Mouse (Mus musculus) heart, embryonic 12.5 days (tissue): Measurements from ENCODE around the gene Rbpjl. TPM values are rescaled to one million over a fixed set of nuclear protein-coding genes. Genes with fewer than 3 reads are reported as not detected.

Experiments used
- ATAC-seq: fragments of 200-750 bp; cut with Nextera tagmentation; 2 replicates; pipeline ENCODE4 v1.8.0; 2017; ENCODE audit warnings: moderate TSS enrichment, moderate library complexity; ENCODE audit not compliant: insufficient number of reproducible peaks, low FRiP score
- H3K27ac ChIP-seq: fragments of 300-500 bp; sonication (generic); 2 replicates; pipeline ENCODE4 v1.5.1; 2016; ENCODE audit warnings: mild to moderate bottlenecking, moderate library complexity; ENCODE audit not compliant: poor library complexity, severe bottlenecking
- H3K27me3 ChIP-seq: fragments of 300-500 bp; sonication (generic); replicated peaks from 2 replicates; pipeline ENCODE4 v1.6.1; 2016; ENCODE audit warnings: mild to moderate bottlenecking, moderate library complexity
- H3K36me3 ChIP-seq: fragments of 300-500 bp; sonication (generic); 2 replicates; pipeline ENCODE4 v1.6.1; 2016; ENCODE audit warnings: mild to moderate bottlenecking, moderate library complexity
- H3K4me1 ChIP-seq: fragments of 300-500 bp; sonication (generic); replicated peaks from 2 replicates; pipeline ENCODE4 v1.6.1; 2016; ENCODE audit warnings: mild to moderate bottlenecking
- H3K4me2 ChIP-seq: fragments of 300-500 bp; sonication (generic); 2 replicates; pipeline ENCODE4 v1.6.1; 2016; ENCODE audit warnings: mild to moderate bottlenecking, moderate library complexity
- H3K4me3 ChIP-seq: fragments of 300-500 bp; sonication (generic); 2 replicates; pipeline ENCODE4 v1.5.1; 2016; ENCODE audit warnings: mild to moderate bottlenecking
- H3K9ac ChIP-seq: fragments of 300-500 bp; sonication (generic); 2 replicates; pipeline ENCODE4 v1.6.1; 2016; ENCODE audit warnings: mild to moderate bottlenecking, moderate library complexity
- H3K9me3 ChIP-seq: fragments of 300-500 bp; sonication (generic); replicated peaks from 2 replicates; pipeline ENCODE4 v1.6.1; 2016; ENCODE audit warnings: mild to moderate bottlenecking, moderate library complexity
- WGBS: fragments of 180-500 bp; shearing (Covaris S2); methylation state at CpG from one replicate; pipeline ENCODE4 v1.1.7; 2016; 5-methylcytosine and 5-hydroxymethylcytosine counted together
- polyA plus RNA-seq: library from polyadenylated mRNA; unstranded; fragments of >200 nt; fragmentation: Nextera tagmentation; extraction: Ambion mirVana; gene quantifications from 2 replicates; pipeline ENCODE4 v1.2.1, GENCODE M21; 2016

Gene Rbpjl
- polyA plus RNA-seq, 1 experiment from 2014 or later = 0.19 TPM

- Histone ChIP-seq H3K4me3 (no peak overlapping the region), H3K9me3 (no peaks in the 10 kb centered on the region), H3K9ac (no peak overlapping the region), H3K4me1 (peaks cover 38% of the 10 kb centered on the region), H3K36me3 (no peaks in the 10 kb centered on the region), H3K27ac (no peak overlapping the region), H3K27me3 (peaks cover 2% of the 10 kb centered on the region; the same call in 1 of the 2 replicates), H3K4me2 (no peak overlapping the region)
- 74% methylated on average over 3 of the region's 3 CpGs for WGBS
- no peak for ATAC-seq
These were observed 43.1 kb downstream of the Rbpjl start for GRCm38 (mm10) chr2:164446086-164446469.

- Histone ChIP-seq H3K36me3 (no peaks in the 10 kb centered on the region), H3K27ac (no peak overlapping the region), H3K9ac (no peak overlapping the region), H3K4me1 (peaks cover 41% of the 10 kb centered on the region), H3K4me3 (no peak overlapping the region), H3K9me3 (no peaks in the 10 kb centered on the region), H3K4me2 (no peak overlapping the region), H3K27me3 (no peaks in the 10 kb centered on the region)
- WGBS = 81% methylated on average over 1 of the region's 1 CpGs
- ATAC-seq = no peak
These were observed 45.2 kb downstream of the Rbpjl start for GRCm38 (mm10) chr2:164448140-164448539.

GRCm38 (mm10) chr2:164448921-164449320 is 46.0 kb downstream of the Rbpjl start:
- Histone ChIP-seq H3K4me2 (0 out of 2 replicates have a peak overlapping the region, but pooled peaks have one; percentile 3), H3K36me3 (no peaks in the 10 kb centered on the region), H3K27me3 (no peaks in the 10 kb centered on the region), H3K4me3 (no peak overlapping the region), H3K27ac (peak overlapping the region; percentile 31; the same call in 1 of the 2 replicates), H3K4me1 (peaks cover 39% of the 10 kb centered on the region), H3K9me3 (no peaks in the 10 kb centered on the region), H3K9ac (no peak overlapping the region)
- WGBS = 57% methylated on average over 5 of the region's 5 CpGs
- ATAC-seq = no peak

- Histone ChIP-seq H3K4me3 (no peak overlapping the region), H3K9me3 (no peaks in the 10 kb centered on the region), H3K27ac (peak overlapping the region; percentile 58; the same call in 1 of the 2 replicates), H3K9ac (no peak overlapping the region), H3K27me3 (no peaks in the 10 kb centered on the region), H3K4me2 (0 out of 2 replicates have a peak overlapping the region, but pooled peaks have one; percentile 3), H3K4me1 (peaks cover 43% of the 10 kb centered on the region), H3K36me3 (no peaks in the 10 kb centered on the region)
- 48% methylated on average over 14 of the region's 14 CpGs for WGBS
- ATAC-seq = no peak
These were observed 46.6 kb downstream of the Rbpjl start for GRCm38 (mm10) chr2:164449341-164450042.

- peaks cover 66% of the 10 kb centered on the region for H3K4me1 ChIP-seq
- no peak; the same call in 1 of the 2 replicates for ATAC-seq
- H3K9ac ChIP-seq = no peak overlapping the region
- H3K4me2 ChIP-seq = peak overlapping the region; percentile 13; the same call in 1 of the 2 replicates
- no peak overlapping the region for H3K4me3 ChIP-seq
- H3K36me3 ChIP-seq = no peaks in the 10 kb centered on the region
- H3K27ac ChIP-seq = peak overlapping the region; percentile 60
- 37% methylated on average over 13 of the region's 13 CpGs for WGBS
- H3K9me3 ChIP-seq = no peaks in the 10 kb centered on the region
- no peaks in the 10 kb centered on the region for H3K27me3 ChIP-seq
These were observed 49.2 kb downstream of the Rbpjl start for GRCm38 (mm10) chr2:164452000-164452676.

- Histone ChIP-seq H3K9ac (no peak overlapping the region), H3K27me3 (no peaks in the 10 kb centered on the region), H3K4me3 (no peak overlapping the region), H3K36me3 (no peaks in the 10 kb centered on the region), H3K27ac (peak overlapping the region; percentile 60), H3K4me2 (0 out of 2 replicates have a peak overlapping the region, but pooled peaks have one; percentile 8), H3K9me3 (no peaks in the 10 kb centered on the region), H3K4me1 (peaks cover 67% of the 10 kb centered on the region)
- WGBS = 34% methylated on average over 14 of the region's 14 CpGs
- peak; percentile 31; the same call in 1 of the 2 replicates for ATAC-seq
These were observed 50.3 kb downstream of the Rbpjl start for GRCm38 (mm10) chr2:164453047-164453757.

- Histone ChIP-seq H3K27ac (no peak overlapping the region), H3K36me3 (no peaks in the 10 kb centered on the region), H3K4me2 (no peak overlapping the region), H3K27me3 (no peaks in the 10 kb centered on the region), H3K4me1 (peaks cover 62% of the 10 kb centered on the region), H3K9ac (no peak overlapping the region), H3K9me3 (no peaks in the 10 kb centered on the region), H3K4me3 (no peak overlapping the region)
- 54% methylated on average over 7 of the region's 7 CpGs for WGBS
- ATAC-seq = no peak
These were observed 51.1 kb downstream of the Rbpjl start for GRCm38 (mm10) chr2:164453887-164454500.

- Histone ChIP-seq H3K9ac (no peak overlapping the region), H3K9me3 (no peaks in the 10 kb centered on the region), H3K36me3 (no peaks in the 10 kb centered on the region), H3K4me3 (no peak overlapping the region), H3K27ac (no peak overlapping the region), H3K4me1 (peaks cover 54% of the 10 kb centered on the region), H3K4me2 (no peak overlapping the region), H3K27me3 (no peaks in the 10 kb centered on the region)
- 52% methylated on average over 10 of the region's 10 CpGs for WGBS
- no peak for ATAC-seq
These were observed 51.9 kb downstream of the Rbpjl start for GRCm38 (mm10) chr2:164454846-164455245.

GRCm38 (mm10) chr2:164455421-164456190 is 52.7 kb downstream of the Rbpjl start:
- H3K27ac ChIP-seq = no peak overlapping the region
- H3K27me3 ChIP-seq = no peaks in the 10 kb centered on the region
- H3K4me1 ChIP-seq = peaks cover 51% of the 10 kb centered on the region
- no peak for ATAC-seq
- no peak overlapping the region for H3K4me2 ChIP-seq
- no peak overlapping the region for H3K4me3 ChIP-seq
- H3K36me3 ChIP-seq = no peaks in the 10 kb centered on the region
- H3K9me3 ChIP-seq = no peaks in the 10 kb centered on the region
- H3K9ac ChIP-seq = no peak overlapping the region
- 63% methylated on average over 6 of the region's 6 CpGs for WGBS

- no peak for ATAC-seq
- H3K9me3 ChIP-seq = no peaks in the 10 kb centered on the region
- H3K4me2 ChIP-seq = no peak overlapping the region; the same call in 1 of the 2 replicates
- 67% methylated on average over 1 of the region's 1 CpGs for WGBS
- no peak overlapping the region for H3K4me3 ChIP-seq
- no peak overlapping the region for H3K9ac ChIP-seq
- H3K36me3 ChIP-seq = no peaks in the 10 kb centered on the region
- no peaks in the 10 kb centered on the region for H3K27me3 ChIP-seq
- H3K4me1 ChIP-seq = peaks cover 51% of the 10 kb centered on the region
- no peak overlapping the region for H3K27ac ChIP-seq
These were observed 53.5 kb downstream of the Rbpjl start for GRCm38 (mm10) chr2:164456413-164456812.
